Comparison of ENCODE assay signal across 15 mouse cellular contexts in genomic region chr19:6264200-6264599, GRCm38 (mm10). TPM values are rescaled to one million over a fixed set of nuclear protein-coding genes. Genes with fewer than 3 reads are reported as not detected.
DNase-seq lines count a peak whose midpoint lies in the region; ATAC-seq lines count a peak whose summit lies in the region.
"Had no signal": no experiment of that assay in that cellular context is flagged by ENCODE, and none has a peak within 500 bp of the region (broad histone marks: within the 10 kb centered on the region; RNA-seq: fewer than 3 reads in every experiment).

No protein-coding gene starts in this region.

- H3K9me3 ChIP-seq in kidney, embryonic 16.5 days (ENCODE audit: low read length): peaks cover 6% of the 10 kb centered on the region; the same call in 1 of the 2 replicates
- peaks cover 4% of the 10 kb centered on the region; the same call in 1 of the 2 replicates for H3K9me3 ChIP-seq in liver, embryonic 12.5 days (replicated peaks)
- H3K9me3 ChIP-seq: forebrain, embryonic 13.5 days had no signal

- ATAC-seq in kidney, embryonic 16.5 days (ENCODE audit: low FRiP score, low TSS enrichment): no peak
- no peak for ATAC-seq in liver, embryonic 12.5 days
- ATAC-seq: forebrain, embryonic 13.5 days had no signal

- 39% methylated on average over 9 of the region's 9 CpGs for WGBS in kidney, embryonic 16.5 days
- WGBS in liver, embryonic 12.5 days (ENCODE audit: insufficient replicate concordance): 53% methylated on average over 9 of the region's 9 CpGs

- H3K9ac ChIP-seq in kidney, embryonic 16.5 days (replicated peaks; ENCODE audit: low read length): peak overlapping the region; percentile 28; the same call in 1 of the 2 replicates
- peak overlapping the region; percentile 54 for H3K9ac ChIP-seq in liver, embryonic 12.5 days
- H3K9ac ChIP-seq: embryonic facial prominence, embryonic 13.5 days; forebrain, embryonic 13.5 days; hindbrain, embryonic 14.5 days had no signal

- H3K27me3 ChIP-seq in kidney, embryonic 16.5 days (ENCODE audit: insufficient read depth, low read length): no peaks in the 10 kb centered on the region
- H3K27me3 ChIP-seq in liver, embryonic 12.5 days (replicated peaks): no peaks in the 10 kb centered on the region
- H3K27me3 ChIP-seq: embryonic facial prominence, embryonic 13.5 days had no signal

- H3K36me3 ChIP-seq in kidney, embryonic 16.5 days (ENCODE audit: insufficient read depth, low read length): peaks cover 25% of the 10 kb centered on the region
- H3K36me3 ChIP-seq in liver, embryonic 12.5 days: peaks cover 30% of the 10 kb centered on the region

- no peak for DNase-seq in kidney, postnatal 14 days
- peak; percentile 44 to 57 for DNase-seq in right cerebral cortex, adult 2 months (ENCODE audit: low spot score in 2 of 2)
- DNase-seq in right cerebral cortex, postnatal 14 days: no peak
- DNase-seq in gastrocnemius, postnatal 4 days (ENCODE audit: low spot score in 2 of 2): no peak
- DNase-seq in embryo, embryonic 9.5 days (ENCODE audit: extremely low spot score): no peak
- DNase-seq: gastrocnemius, adult 2 months had no signal

- peak overlapping the region; percentile 23; the same call in 1 of the 2 replicates for H3K4me2 ChIP-seq in kidney, embryonic 16.5 days (replicated peaks; ENCODE audit: low read depth, low read length)
- peak overlapping the region; percentile 54 for H3K4me2 ChIP-seq in liver, embryonic 12.5 days
- H3K4me2 ChIP-seq: embryonic facial prominence, embryonic 13.5 days; forebrain, embryonic 13.5 days; hindbrain, embryonic 14.5 days had no signal

- peaks cover 7% of the 10 kb centered on the region; the same call in 1 of the 2 replicates for H3K4me1 ChIP-seq in kidney, embryonic 16.5 days (ENCODE audit: insufficient read depth, low read length)
- peaks cover 20% of the 10 kb centered on the region for H3K4me1 ChIP-seq in liver, embryonic 12.5 days
- H3K4me1 ChIP-seq: embryonic facial prominence, embryonic 13.5 days; forebrain, embryonic 13.5 days had no signal

- H3K4me3 ChIP-seq in kidney, embryonic 16.5 days (ENCODE audit: low read length): no peak overlapping the region
- peak overlapping the region; percentile 42 for H3K4me3 ChIP-seq in liver, embryonic 12.5 days
- H3K4me3 ChIP-seq: embryonic facial prominence, embryonic 13.5 days; forebrain, embryonic 13.5 days; gastrocnemius, adult 2 months had no signal

- no peak overlapping the region for H3K27ac ChIP-seq in kidney, embryonic 16.5 days (ENCODE audit: low read length)
- H3K27ac ChIP-seq in liver, embryonic 12.5 days: peak overlapping the region; percentile 31; the same call in 1 of the 2 replicates
- H3K27ac ChIP-seq: embryonic facial prominence, embryonic 13.5 days; forebrain, embryonic 13.5 days; gastrocnemius, adult 2 months; hindbrain, embryonic 14.5 days; macrophage had no signal

RNA-seq across cellular contexts. Expression of gene Ehd1, which starts 12.3 kb away (rescaled TPM):
- polyA plus RNA-seq in kidney, embryonic 16.5 days (2015; fragmentation: Nextera tagmentation; extraction: Ambion mirVana): 84.2 and 89.5 TPM in 2 replicates
- 85.4 and 91.9 TPM in 2 replicates for polyA plus RNA-seq in liver, embryonic 12.5 days (2016; fragmentation: Nextera tagmentation; extraction: Ambion mirVana)
- 10 to 100 TPM; 91.3 to 93.9 TPM for total RNA-seq in gastrocnemius, postnatal 4 days (2021)

RNA-seq across cellular contexts. Expression of gene Atg2a, which starts 22.7 kb away (rescaled TPM):
- 12.1 and 13.1 TPM in 2 replicates for polyA plus RNA-seq in kidney, embryonic 16.5 days (2015; fragmentation: Nextera tagmentation; extraction: Ambion mirVana)
- polyA plus RNA-seq in liver, embryonic 12.5 days (2016; fragmentation: Nextera tagmentation; extraction: Ambion mirVana): 7.1 and 8.2 TPM in 2 replicates
- total RNA-seq in gastrocnemius, postnatal 4 days (2021): 10 to 100 TPM; 15.5 to 16.7 TPM

RNA-seq across cellular contexts. Expression of gene Ppp2r5b, which starts 28.5 kb away (rescaled TPM):
- polyA plus RNA-seq in kidney, embryonic 16.5 days (2015; fragmentation: Nextera tagmentation; extraction: Ambion mirVana): 27.5 and 31.0 TPM in 2 replicates
- 6.4 TPM in 2 replicates for polyA plus RNA-seq in liver, embryonic 12.5 days (2016; fragmentation: Nextera tagmentation; extraction: Ambion mirVana)
- 10 to 100 TPM; 26.2 to 26.4 TPM for total RNA-seq in gastrocnemius, postnatal 4 days (2021)

RNA-seq across cellular contexts. Expression of gene Gpha2, which starts 38.0 kb away (rescaled TPM):
- 0.73 and 1.4 TPM in 2 replicates for polyA plus RNA-seq in kidney, embryonic 16.5 days (2015; fragmentation: Nextera tagmentation; extraction: Ambion mirVana)
- not detected in 2 replicates for polyA plus RNA-seq in liver, embryonic 12.5 days (2016; fragmentation: Nextera tagmentation; extraction: Ambion mirVana)
- total RNA-seq in gastrocnemius, postnatal 4 days (2021): not detected
- total RNA-seq: gastrocnemius, adult 2 months; midbrain, postnatal 0 days had no signal
- polyA plus RNA-seq: forebrain, embryonic 13.5 days; heart, embryonic 14.5 days; hindbrain, embryonic 14.5 days; macrophage; midbrain, postnatal 0 days; neural tube, embryonic 14.5 days had no signal

RNA-seq across cellular contexts. Expression of gene Cdc42bpg, which starts 42.1 kb away (rescaled TPM):
- polyA plus RNA-seq in kidney, embryonic 16.5 days (2015; fragmentation: Nextera tagmentation; extraction: Ambion mirVana): 0.80 and 1.5 TPM in 2 replicates
- polyA plus RNA-seq in liver, embryonic 12.5 days (2016; fragmentation: Nextera tagmentation; extraction: Ambion mirVana): 0.20 TPM in 2 replicates
- total RNA-seq in gastrocnemius, postnatal 4 days (2021): 1 to 10 TPM; 6.9 to 7.7 TPM

Comparison
In these comparisons a context has a peak if more than half of its experiments do, and no peak if none do; other contexts are left out.
1. DNase-seq: peak in right cerebral cortex, adult 2 months (2 of 2); none in kidney, postnatal 14 days (single experiment), right cerebral cortex, postnatal 14 days (single experiment), gastrocnemius, postnatal 4 days (0 of 2) and embryo, embryonic 9.5 days (single experiment).